Mouse (Mus musculus): Measurements from ENCODE around the gene Grm7. TPM values are rescaled to one million over a fixed set of nuclear protein-coding genes. Genes with fewer than 3 reads are reported as not detected.

Grm7 gene
- total and polyA plus RNA-seq, 3 experiments: 0.16 to 0.30 (median 0.16) TPM

DNA sequence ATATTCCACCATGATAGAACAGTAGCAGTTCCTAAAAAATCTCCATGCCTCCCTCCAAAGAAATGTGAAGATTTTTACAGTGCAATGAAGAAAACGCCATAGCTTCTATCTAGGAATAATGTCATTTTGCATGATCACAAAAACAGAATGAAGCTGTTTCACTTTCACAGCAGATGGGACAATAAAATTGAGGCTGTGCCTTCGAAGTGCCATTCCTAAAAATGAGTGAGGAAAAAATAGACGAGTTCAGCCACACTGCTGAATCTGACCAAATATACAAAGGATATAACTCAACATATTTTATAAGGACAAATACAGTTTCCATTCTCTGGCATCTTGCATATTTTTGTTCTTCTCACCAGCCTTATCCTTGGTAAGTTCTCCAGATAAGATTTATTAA lies 439.2 kb downstream of the Grm7 start:
- no peak for TF ChIP-seq EP300 (IDR thresholded peaks at IDR 0.05; ENCODE audit: insufficient read depth, low read depth, low read length)
- Histone ChIP-seq H3K27me3 (ENCODE audit: control insufficient read depth, insufficient read depth, low read length) (no peaks in the 10 kb centered on the region), H3K79me2 (replicated peaks; ENCODE audit: control insufficient read depth, insufficient read depth, low read length) (no peaks in the 10 kb centered on the region), H3K36me3 (ENCODE audit: control insufficient read depth, insufficient read depth, low read length) (no peaks in the 10 kb centered on the region), H3K4me1 (ENCODE audit: control insufficient read depth, insufficient read depth, low read length) (no peaks in the 10 kb centered on the region), H3K27ac (no peak overlapping the region), H3K4me3 (no peak overlapping the region), H3K9ac (ENCODE audit: low read depth, low read length) (no peak overlapping the region)
- no peak for DNase-seq
- intact Hi-C loops (cut with DNase I): no loop called here
- 70% methylated on average over 3 of the region's 3 CpGs for WGBS

DNA sequence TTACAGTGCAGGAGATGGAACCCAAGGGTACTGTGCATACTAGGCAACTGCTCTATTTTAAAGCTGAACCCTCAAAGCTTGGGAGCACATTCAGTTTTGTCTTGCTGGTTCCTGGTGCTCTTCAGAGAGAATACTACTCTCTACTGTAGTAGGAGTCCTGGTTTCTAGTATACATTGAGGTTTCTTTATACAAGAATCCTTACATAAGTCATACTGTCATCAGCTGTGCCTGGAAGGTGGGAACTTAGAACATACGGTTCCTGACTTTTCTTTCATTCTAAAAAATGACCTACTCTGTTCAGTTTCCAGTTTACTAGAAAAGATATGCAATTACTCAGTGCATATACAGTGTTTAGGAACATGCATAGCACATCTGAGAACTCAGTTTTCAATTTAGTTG lies 449.4 kb downstream of the Grm7 start:
- H3K4me1 ChIP-seq (ENCODE audit: control insufficient read depth, insufficient read depth, low read length): no peaks in the 10 kb centered on the region
- no peak for DNase-seq
- H3K27ac ChIP-seq: no peak overlapping the region
- no peaks in the 10 kb centered on the region for H3K79me2 ChIP-seq (replicated peaks; ENCODE audit: control insufficient read depth, insufficient read depth, low read length)
- H3K4me3 ChIP-seq: no peak overlapping the region
- intact Hi-C loops (cut with DNase I): no loop called here
- TF ChIP-seq EP300 (IDR thresholded peaks at IDR 0.05; ENCODE audit: insufficient read depth, low read depth, low read length): no peak
- TF ChIP-seq CTCF (IDR thresholded peaks at IDR 0.05): no peak
- no peak for TF ChIP-seq POLR2A (IDR thresholded peaks at IDR 0.05; ENCODE audit: insufficient read depth, low read depth, low read length)
- no peaks in the 10 kb centered on the region for H3K27me3 ChIP-seq (ENCODE audit: control insufficient read depth, insufficient read depth, low read length)
- 82% methylated on average over 1 of the region's 1 CpGs for WGBS
- H3K9ac ChIP-seq (ENCODE audit: low read depth, low read length): no peak overlapping the region
- H3K36me3 ChIP-seq (ENCODE audit: control insufficient read depth, insufficient read depth, low read length): no peaks in the 10 kb centered on the region

DNA sequence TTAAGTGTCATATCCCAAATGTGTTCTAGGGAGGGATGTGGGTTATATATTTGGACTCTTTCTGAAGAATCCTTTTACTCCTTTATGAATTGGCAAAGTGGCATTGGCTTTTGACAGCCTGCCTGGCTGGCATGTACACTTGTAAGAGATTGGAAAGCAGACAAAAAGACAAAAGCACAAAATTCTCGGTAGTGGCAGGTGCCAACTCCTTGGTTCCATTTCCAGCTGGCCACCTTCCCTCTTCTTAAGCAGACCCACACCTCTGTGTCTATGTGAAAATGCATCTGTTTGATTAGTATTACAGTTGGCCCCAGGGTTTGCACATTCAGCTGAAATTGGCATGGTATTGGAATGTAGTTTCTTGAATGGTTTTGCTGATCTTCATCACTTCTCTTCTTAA lies 460.1 kb downstream of the Grm7 start:
- H3K27ac ChIP-seq: no peak overlapping the region
- H3K27me3 ChIP-seq (ENCODE audit: control insufficient read depth, insufficient read depth, low read length): 0 out of 2 replicates have a peak, but pooled peaks cover 1% of the 10 kb centered on the region
- no peak overlapping the region for H3K4me3 ChIP-seq
- H3K9ac ChIP-seq (ENCODE audit: low read depth, low read length): no peak overlapping the region
- DNase-seq: no peak
- WGBS: 51% methylated on average over 1 of the region's 1 CpGs
- TF ChIP-seq EP300 (IDR thresholded peaks at IDR 0.05; ENCODE audit: insufficient read depth, low read depth, low read length): no peak
- TF ChIP-seq CTCF (IDR thresholded peaks at IDR 0.05): no peak
- TF ChIP-seq POLR2A (IDR thresholded peaks at IDR 0.05; ENCODE audit: insufficient read depth, low read depth, low read length): no peak
- H3K79me2 ChIP-seq (replicated peaks; ENCODE audit: control insufficient read depth, insufficient read depth, low read length): no peaks in the 10 kb centered on the region
- no peaks in the 10 kb centered on the region for H3K36me3 ChIP-seq (ENCODE audit: control insufficient read depth, insufficient read depth, low read length)
- intact Hi-C loops (cut with DNase I): no loop called here
- no peaks in the 10 kb centered on the region for H3K4me1 ChIP-seq (ENCODE audit: control insufficient read depth, insufficient read depth, low read length)

DNA sequence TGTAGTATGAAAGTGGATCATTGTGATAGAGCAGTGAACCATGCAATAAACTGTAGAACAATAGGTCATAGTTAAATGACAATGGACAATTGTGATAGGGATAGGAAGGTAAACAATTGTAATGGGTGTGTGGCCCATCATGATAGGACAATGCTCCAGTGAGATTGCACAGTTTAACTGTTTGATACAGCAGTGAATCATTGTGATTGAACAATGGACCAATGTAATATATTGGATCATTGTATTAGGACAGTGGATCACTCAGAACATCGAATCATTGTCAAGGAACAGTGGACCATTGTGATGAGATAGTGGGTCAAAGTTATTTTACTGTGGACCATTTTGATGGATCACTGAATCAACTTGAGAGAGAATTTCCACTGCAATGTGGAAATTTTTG lies 515.7 kb downstream of the Grm7 start:
- no peak overlapping the region for H3K27ac ChIP-seq
- 54% methylated on average over 1 of the region's 1 CpGs for WGBS
- no peaks in the 10 kb centered on the region for H3K4me1 ChIP-seq (ENCODE audit: control insufficient read depth, insufficient read depth, low read length)
- no peak overlapping the region for H3K4me3 ChIP-seq
- intact Hi-C loops (cut with DNase I): no loop called here
- no peaks in the 10 kb centered on the region for H3K36me3 ChIP-seq (ENCODE audit: control insufficient read depth, insufficient read depth, low read length)
- H3K79me2 ChIP-seq (replicated peaks; ENCODE audit: control insufficient read depth, insufficient read depth, low read length): no peaks in the 10 kb centered on the region
- no peaks in the 10 kb centered on the region for H3K27me3 ChIP-seq (ENCODE audit: control insufficient read depth, insufficient read depth, low read length)
- DNase-seq: no peak
- H3K9ac ChIP-seq (ENCODE audit: low read depth, low read length): no peak overlapping the region
- no peak for TF ChIP-seq EP300 (IDR thresholded peaks at IDR 0.05; ENCODE audit: insufficient read depth, low read depth, low read length)
- no peak for TF ChIP-seq CTCF (IDR thresholded peaks at IDR 0.05)
- TF ChIP-seq POLR2A (IDR thresholded peaks at IDR 0.05; ENCODE audit: insufficient read depth, low read depth, low read length): no peak

DNA sequence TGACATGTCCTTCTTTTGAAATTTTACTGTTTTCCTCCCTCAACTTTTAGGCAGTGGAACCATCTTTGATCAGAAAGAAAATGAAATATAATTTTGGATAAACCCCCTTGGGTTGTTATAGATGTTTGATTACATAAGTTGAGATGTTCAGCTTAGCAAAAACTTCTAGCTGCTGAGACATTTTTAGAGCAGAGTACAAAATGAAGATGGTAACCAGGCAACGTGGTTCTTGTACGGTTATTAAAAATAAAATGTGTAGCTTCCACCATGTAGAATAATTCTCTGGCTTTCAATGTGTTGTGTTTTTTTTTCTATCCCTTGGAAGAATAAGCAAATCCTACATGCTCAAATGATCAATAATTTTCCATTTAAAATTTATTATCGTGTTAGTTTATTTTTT lies 550.0 kb downstream of the Grm7 start:
- no peak overlapping the region for H3K4me3 ChIP-seq
- WGBS: 79% methylated on average over 3 of the region's 3 CpGs
- TF ChIP-seq POLR2A (IDR thresholded peaks at IDR 0.05; ENCODE audit: insufficient read depth, low read depth, low read length): no peak
- no peak for TF ChIP-seq EP300 (IDR thresholded peaks at IDR 0.05; ENCODE audit: insufficient read depth, low read depth, low read length)
- no peak for TF ChIP-seq CTCF (IDR thresholded peaks at IDR 0.05)
- no peaks in the 10 kb centered on the region for H3K4me1 ChIP-seq (ENCODE audit: control insufficient read depth, insufficient read depth, low read length)
- intact Hi-C loops (cut with DNase I): no loop called here
- DNase-seq: no peak
- H3K36me3 ChIP-seq (ENCODE audit: control insufficient read depth, insufficient read depth, low read length): no peaks in the 10 kb centered on the region
- no peak overlapping the region for H3K9ac ChIP-seq (ENCODE audit: low read depth, low read length)
- H3K27me3 ChIP-seq (ENCODE audit: control insufficient read depth, insufficient read depth, low read length): no peaks in the 10 kb centered on the region
- H3K27ac ChIP-seq: no peak overlapping the region
- no peaks in the 10 kb centered on the region for H3K79me2 ChIP-seq (replicated peaks; ENCODE audit: control insufficient read depth, insufficient read depth, low read length)

DNA sequence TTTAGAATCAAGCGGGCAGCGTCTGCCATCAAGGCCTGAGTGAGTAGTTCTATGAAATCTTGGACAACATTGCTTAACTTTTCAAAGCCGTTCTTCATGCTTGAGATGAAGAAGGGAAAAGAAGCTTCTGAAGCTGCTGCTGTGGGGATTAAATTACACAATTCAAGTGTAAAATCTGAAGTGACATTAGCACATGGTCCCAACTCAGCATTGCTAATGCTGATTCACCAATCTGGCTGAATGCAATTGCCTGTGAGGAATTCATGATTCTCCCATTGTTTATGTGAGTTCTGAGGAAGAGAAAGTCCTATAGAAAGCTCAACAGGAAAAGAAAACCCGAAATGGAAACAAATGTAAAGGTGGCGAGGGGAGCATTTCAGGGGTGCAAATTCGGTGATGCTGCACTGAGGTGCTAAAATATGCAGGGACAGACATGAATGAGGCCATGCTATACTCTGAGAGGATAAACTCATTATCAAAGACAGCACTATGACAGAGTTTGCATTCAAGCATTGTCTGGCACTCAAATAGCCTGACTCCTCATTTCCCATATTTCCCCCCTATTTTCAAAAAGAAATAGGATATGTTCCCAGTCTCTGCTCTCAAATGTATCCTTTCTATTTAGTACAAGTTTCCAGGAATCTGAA lies 575.8 kb downstream of the Grm7 start:
- no peaks in the 10 kb centered on the region for H3K27me3 ChIP-seq (ENCODE audit: control insufficient read depth, insufficient read depth, low read length)
- WGBS: 66% methylated on average over 6 of the region's 6 CpGs
- TF ChIP-seq CTCF (IDR thresholded peaks at IDR 0.05): no peak
- no peak for TF ChIP-seq POLR2A (IDR thresholded peaks at IDR 0.05; ENCODE audit: insufficient read depth, low read depth, low read length)
- no peak for TF ChIP-seq EP300 (IDR thresholded peaks at IDR 0.05; ENCODE audit: insufficient read depth, low read depth, low read length)
- intact Hi-C loops (cut with DNase I): no loop called here
- no peak overlapping the region for H3K27ac ChIP-seq
- no peak overlapping the region for H3K9ac ChIP-seq (ENCODE audit: low read depth, low read length)
- H3K4me1 ChIP-seq (ENCODE audit: control insufficient read depth, insufficient read depth, low read length): no peaks in the 10 kb centered on the region
- no peak overlapping the region for H3K4me3 ChIP-seq
- DNase-seq: no peak
- no peaks in the 10 kb centered on the region for H3K79me2 ChIP-seq (replicated peaks; ENCODE audit: control insufficient read depth, insufficient read depth, low read length)
- H3K36me3 ChIP-seq (ENCODE audit: control insufficient read depth, insufficient read depth, low read length): no peaks in the 10 kb centered on the region
